7 mouse cellular contexts compared by ENCODE assay signal in genomic region chr6:86793021-86793815, GRCm38 (mm10). TPM values are rescaled to one million over a fixed set of nuclear protein-coding genes. Genes with fewer than 3 reads are reported as not detected.
DNase-seq lines count a peak whose midpoint lies in the region; ATAC-seq and TF ChIP-seq lines count a peak whose summit lies in the region.

Gene Anxa4 (minus strand): TSS chr6:86793584.

- peak within 1 kb of the TSS; percentile 82 for H3K27ac ChIP-seq in gastrocnemius, adult 2 months
- no peak within 1 kb of the TSS for H3K27ac ChIP-seq in hindbrain, embryonic 15.5 days (replicated peaks)
- no peak within 1 kb of the TSS for H3K27ac ChIP-seq in liver, embryonic 11.5 days (ENCODE audit: low read depth, low read length)

- H3K27me3 ChIP-seq in hindbrain, embryonic 15.5 days = peaks cover 29% of the 10 kb centered on the region
- H3K27me3 ChIP-seq in liver, embryonic 11.5 days (replicated peaks; ENCODE audit: control insufficient read depth, insufficient read depth, low read length) = peaks cover 19% of the 10 kb centered on the region

- H3K4me2 ChIP-seq in hindbrain, embryonic 15.5 days = peak within 1 kb of the TSS; percentile 79
- peak within 1 kb of the TSS; percentile 93 for H3K4me2 ChIP-seq in liver, embryonic 11.5 days

- under 1% methylated on average over 41 of the region's 41 CpGs for WGBS in hindbrain, embryonic 15.5 days
- WGBS in liver, embryonic 11.5 days = 1% methylated on average over 41 of the region's 41 CpGs

- 0 out of 2 replicates have a peak within 1 kb of the TSS, but pooled peaks have one; percentile 16 for H3K9ac ChIP-seq in hindbrain, embryonic 15.5 days
- peak within 1 kb of the TSS; percentile 46 for H3K9ac ChIP-seq in liver, embryonic 11.5 days (ENCODE audit: low read depth, low read length)

- peak within 1 kb of the TSS; percentile 95 for H3K4me3 ChIP-seq in gastrocnemius, adult 2 months
- peak within 1 kb of the TSS; percentile 40 for H3K4me3 ChIP-seq in hindbrain, embryonic 15.5 days
- peak within 1 kb of the TSS; percentile 66 for H3K4me3 ChIP-seq in liver, embryonic 11.5 days (ENCODE audit: low read depth, low read length)

- DNase-seq in MN1 (ENCODE audit: low spot score) = peak; percentile 74
- peak; percentile 62 for DNase-seq in c-Kit-positive CD71-negative TER-119-negative erythroid progenitor cells, embryonic 14.5 days (ENCODE audit: low read depth)
- DNase-seq in gastrocnemius, adult 2 months = peak; percentile 90
- DNase-seq in liver, embryonic 11.5 days (ENCODE audit: low spot score) = peak; percentile 82
- peak; percentile 82 for DNase-seq in testis, postnatal 10 days (ENCODE audit: low spot score)

- no peaks in the 10 kb centered on the region for H3K36me3 ChIP-seq in hindbrain, embryonic 15.5 days
- H3K36me3 ChIP-seq in liver, embryonic 11.5 days (ENCODE audit: control insufficient read depth, insufficient read depth, low read length) = no peaks in the 10 kb centered on the region

- ATAC-seq in hindbrain, embryonic 15.5 days (ENCODE audit: low FRiP score, low read depth) = no peak
- ATAC-seq in liver, embryonic 11.5 days (replicated peaks; ENCODE audit: low FRiP score) = peak; percentile 84
- peak; percentile 69 for ATAC-seq in monocyte, adult 5-6 weeks (replicated peaks; ENCODE audit: insufficient number of reproducible peaks, low FRiP score, low TSS enrichment, poor library complexity, severe bottlenecking)

- intact Hi-C loops in gastrocnemius, adult 2 months (cut with DNase I) = no loop called here

- no peak for TF ChIP-seq CTCF in gastrocnemius, adult 2 months (IDR thresholded peaks at IDR 0.05)

- peaks cover 12% of the 10 kb centered on the region for H3K4me1 ChIP-seq in hindbrain, embryonic 15.5 days (replicated peaks)
- peaks cover 7% of the 10 kb centered on the region for H3K4me1 ChIP-seq in liver, embryonic 11.5 days (replicated peaks; ENCODE audit: control insufficient read depth, insufficient read depth, low read length)

- no peaks in the 10 kb centered on the region for H3K9me3 ChIP-seq in hindbrain, embryonic 15.5 days
- no peaks in the 10 kb centered on the region for H3K9me3 ChIP-seq in liver, embryonic 11.5 days (ENCODE audit: control insufficient read depth, low read length)

RNA-seq across cellular contexts. Expression of gene Anxa4, which starts in this region (rescaled TPM):
- 10 to 100 TPM; 18.7 to 21.4 TPM for total RNA-seq in gastrocnemius, adult 2 months (2021)
- 4.6 and 7.4 TPM in 2 replicates for polyA plus RNA-seq in hindbrain, embryonic 15.5 days (2015; fragmentation: Nextera tagmentation; extraction: Ambion mirVana)
- polyA plus RNA-seq in liver, embryonic 11.5 days (2014; fragmentation: Nextera tagmentation; extraction: Ambion mirVana) = 41.8 and 43.0 TPM in 2 replicates
- 28.8 to 34.7 TPM (median 33.1 TPM) in 3 replicates for total RNA-seq in monocyte, adult 5-6 weeks (2017)

Comparison
In these comparisons a context has a peak if more than half of its experiments do, and no peak if none do; other contexts are left out.
1. H3K4me3 ChIP-seq: peak in every context shown above with its lines; median percentile 95 in gastrocnemius, adult 2 months; 66 in liver, embryonic 11.5 days; 40 in hindbrain, embryonic 15.5 days.